Mouse (Mus musculus) heart, adult 18-20 months (tissue): ENCODE measurements around the gene Zfp830. TPM values are rescaled to one million over a fixed set of nuclear protein-coding genes. Genes with fewer than 3 reads are reported as not detected.

ENCODE experiments used
- DNase-seq, 2 experiments: peaks; one replicate each; pipeline ENCODE4 v3.0.0; 2021 to 2022; ENCODE audit warnings: mixed read lengths in 1 of 2
- long read RNA-seq, 2 experiments: library from polyadenylated mRNA; stranded (forward); transcript quantifications; one replicate each; pipeline ENCODE4 v2.0.0; 2021
- total RNA-seq, 2 experiments: library from RNA; stranded (reverse); gene quantifications; 2 replicates each; pipeline ENCODE4 v1.2.3; 2021

The Zfp830 gene
- total RNA-seq = 10 to 100 TPM; 12.8 to 14.1 TPM
- long read RNA-seq, experiment 1, transcript Zfp830-201 (1 exons, 1,591 nt) = major isoform, 11 of 11 reads
- long read RNA-seq, experiment 1, partial matches to known transcripts = 0 of 11 reads
- long read RNA-seq, experiment 1, other reads (novel, unspliced or antisense) = 0 of 11 reads
- long read RNA-seq, experiment 2, partial matches to known transcripts = 0 of 4 reads
- long read RNA-seq, experiment 2, other reads (novel, unspliced or antisense) = 0 of 4 reads

DNA sequence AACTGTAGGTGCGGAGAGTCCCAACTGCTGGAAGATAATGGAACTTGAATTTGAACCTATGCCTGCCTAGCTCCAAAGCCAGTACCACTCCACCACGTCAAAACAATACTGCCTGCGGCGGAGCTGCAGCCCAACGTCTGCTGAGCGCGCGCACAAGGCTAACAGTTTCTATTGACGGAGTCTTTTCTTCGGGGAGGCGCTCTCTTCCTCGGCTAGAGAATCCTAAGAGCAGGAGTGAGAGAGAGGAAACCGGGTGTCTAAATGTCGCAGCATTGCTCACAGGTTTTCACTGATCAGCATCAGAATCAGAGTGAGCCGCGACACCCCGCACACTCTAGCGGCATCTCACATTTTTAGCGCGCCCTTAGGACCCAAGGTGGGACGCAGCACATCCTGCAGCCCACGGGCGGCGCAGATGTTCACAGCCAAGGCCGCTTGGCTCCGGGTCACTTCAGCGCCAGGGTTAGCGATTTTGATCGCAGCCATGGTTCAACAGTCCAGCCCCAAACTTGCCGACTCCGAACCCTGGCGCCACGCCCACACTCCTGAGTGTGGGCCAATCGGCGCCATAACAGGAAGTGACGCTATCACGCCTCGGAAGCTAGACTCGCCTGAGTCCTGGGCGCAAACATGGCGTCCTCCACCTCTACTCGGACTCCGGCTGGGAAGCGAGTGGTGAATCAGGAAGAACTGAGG is at the start of gene Zfp830, which contains the start of gene Cct6b:
Gene Zfp830, plus strand, starts transcription at position 604 of the 696 bp plus-strand sequence.
Gene Cct6b, minus strand, starts transcription at position 580 of the 696 bp plus-strand sequence.
- DNase-seq = peak; percentile 95 to 96

DNA sequence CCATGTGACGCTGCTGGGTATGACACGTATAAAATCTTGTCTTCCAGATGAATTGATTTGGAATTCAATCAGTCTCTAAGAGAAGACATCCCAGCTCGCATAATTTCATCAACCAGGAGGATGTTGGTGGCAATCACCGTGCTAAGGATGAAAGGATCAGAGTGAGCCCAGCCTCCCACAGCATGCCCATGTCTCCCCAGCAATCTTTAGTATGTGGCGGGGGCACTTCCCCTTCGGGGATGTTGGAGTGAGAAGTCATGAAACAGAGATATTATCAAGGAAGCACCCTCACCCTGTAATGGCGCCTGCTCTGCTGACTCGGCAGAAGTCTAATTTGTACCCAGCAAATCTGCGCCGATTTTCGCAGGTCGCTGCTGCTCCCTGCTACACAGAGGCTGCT is 44.9 kb upstream of the Zfp830 start:
- DNase-seq = no peak

DNA sequence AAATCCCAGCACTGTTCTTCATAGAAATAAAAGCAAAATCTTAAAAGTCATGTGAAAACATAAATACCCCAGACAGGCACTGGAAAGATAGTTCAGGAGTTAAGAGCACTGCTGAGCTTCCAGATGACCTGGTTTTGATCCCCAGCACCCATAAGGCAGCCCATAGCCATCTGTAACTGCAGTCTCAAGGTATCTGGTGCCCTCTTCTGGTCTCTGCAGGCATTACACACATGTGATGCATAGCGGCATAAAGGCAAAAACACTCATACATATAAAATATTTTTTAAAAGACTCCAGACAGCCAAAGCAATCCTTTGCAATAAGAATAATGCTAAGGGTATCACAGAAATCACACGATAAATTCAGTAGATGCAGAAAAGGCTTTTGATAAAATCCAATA is 37.3 kb upstream of the Zfp830 start:
- DNase-seq = no peak

- no peak for DNase-seq
These were observed 29.9 kb upstream of the Zfp830 start for GRCm38 (mm10) chr11:82734227-82734626.

- no peak for DNase-seq
These were observed 25.1 kb upstream of the Zfp830 start for GRCm38 (mm10) chr11:82739006-82739405.

DNA sequence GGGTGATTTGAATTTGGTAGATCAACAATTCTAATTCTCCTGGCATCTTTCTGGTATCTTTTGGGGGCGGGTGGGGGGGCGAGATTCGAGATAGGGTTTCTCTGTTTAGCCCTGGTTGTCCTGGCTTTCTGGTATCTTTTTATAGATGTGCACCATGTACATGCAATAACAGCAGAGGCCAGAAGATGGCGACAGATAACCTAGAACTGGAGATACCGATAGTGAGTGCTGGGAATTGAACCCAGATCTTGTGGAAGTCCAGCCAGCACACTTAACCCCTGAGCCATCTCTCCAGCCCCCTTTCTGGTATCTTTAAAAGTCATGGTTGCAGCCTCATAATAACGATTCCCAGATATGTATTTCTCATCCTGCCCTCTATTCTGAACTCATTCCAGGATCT is 18.0 kb upstream of the Zfp830 start:
- DNase-seq = peak; percentile 51 to 83

DNA sequence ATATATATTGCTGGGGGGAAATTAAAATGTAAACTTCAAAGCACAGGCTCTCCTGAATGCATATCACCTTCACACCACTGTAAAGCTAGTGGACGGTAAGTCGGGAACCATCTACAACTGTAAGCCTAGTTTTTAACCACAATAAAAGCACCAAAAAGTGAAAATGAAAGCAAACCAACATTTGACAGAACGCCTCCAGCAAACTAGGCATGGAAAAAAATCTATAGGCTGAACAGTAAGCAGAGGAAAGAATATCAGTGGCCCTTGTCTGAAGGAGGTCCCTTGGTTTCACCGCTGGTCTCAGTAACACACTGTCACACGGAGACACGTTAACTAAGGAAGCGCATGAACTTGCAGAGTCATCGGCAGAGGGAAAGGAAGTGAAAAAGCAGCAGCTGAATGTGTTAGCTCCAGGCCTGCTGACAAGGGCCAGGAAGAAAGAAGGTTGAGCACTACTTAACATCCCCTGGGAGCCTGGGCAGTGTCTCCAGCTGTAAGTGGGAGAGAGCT is 17.2 kb upstream of the Zfp830 start:
- peak; percentile 57 to 65 for DNase-seq

GRCm38 (mm10) chr11:82752349-82753115 is 11.6 kb upstream of the Zfp830 start:
- no peak for DNase-seq

GRCm38 (mm10) chr11:82755919-82756318 is 8.2 kb upstream of the Zfp830 start:
- DNase-seq = no peak

- no peak for DNase-seq
These were observed 1.8 kb upstream of the Zfp830 start for GRCm38 (mm10) chr11:82762286-82762829.

DNA sequence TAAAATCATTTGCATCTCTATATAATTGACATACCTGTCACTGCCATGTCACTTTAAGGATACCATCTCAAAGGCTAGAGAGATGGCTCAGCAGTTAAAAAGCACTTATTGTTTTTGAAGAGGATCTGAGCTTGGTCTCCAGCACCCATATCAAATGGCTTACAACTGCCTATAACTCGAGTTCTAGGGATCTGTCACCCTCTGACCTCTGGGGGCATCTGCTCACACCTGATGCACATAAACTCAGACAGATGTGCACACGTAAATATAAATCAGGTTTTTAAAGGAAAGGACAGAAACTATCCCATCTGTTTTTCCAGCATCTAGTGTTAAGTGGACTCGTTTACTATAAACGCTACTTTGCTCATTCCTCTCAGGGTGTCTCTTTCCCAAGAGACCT is 884 bp upstream of the Zfp830 start:
- DNase-seq = no peak

GRCm38 (mm10) chr11:82764438-82764924 is 336 bp downstream of the Zfp830 start:
- DNase-seq = no peak

DNA sequence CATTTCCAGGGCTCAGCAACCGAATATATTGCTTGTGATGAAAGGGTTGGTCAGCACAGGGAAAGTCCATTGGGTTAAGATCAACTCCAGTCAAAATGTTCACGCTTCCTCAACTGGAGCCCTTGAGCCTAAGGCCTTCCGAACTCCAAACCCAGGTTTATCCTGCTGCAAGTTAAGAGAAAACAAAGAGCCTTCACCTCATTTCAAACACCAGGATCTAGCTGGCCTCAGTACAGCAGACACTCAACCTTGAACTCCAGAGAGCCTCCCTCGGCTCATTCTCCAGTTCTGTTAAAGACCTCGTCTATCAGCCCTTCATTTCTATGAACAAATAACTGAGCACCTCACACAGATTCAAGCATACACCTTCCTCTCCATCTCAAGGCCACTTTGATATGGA is 16.0 kb downstream of the Zfp830 start:
- DNase-seq = no peak

DNA sequence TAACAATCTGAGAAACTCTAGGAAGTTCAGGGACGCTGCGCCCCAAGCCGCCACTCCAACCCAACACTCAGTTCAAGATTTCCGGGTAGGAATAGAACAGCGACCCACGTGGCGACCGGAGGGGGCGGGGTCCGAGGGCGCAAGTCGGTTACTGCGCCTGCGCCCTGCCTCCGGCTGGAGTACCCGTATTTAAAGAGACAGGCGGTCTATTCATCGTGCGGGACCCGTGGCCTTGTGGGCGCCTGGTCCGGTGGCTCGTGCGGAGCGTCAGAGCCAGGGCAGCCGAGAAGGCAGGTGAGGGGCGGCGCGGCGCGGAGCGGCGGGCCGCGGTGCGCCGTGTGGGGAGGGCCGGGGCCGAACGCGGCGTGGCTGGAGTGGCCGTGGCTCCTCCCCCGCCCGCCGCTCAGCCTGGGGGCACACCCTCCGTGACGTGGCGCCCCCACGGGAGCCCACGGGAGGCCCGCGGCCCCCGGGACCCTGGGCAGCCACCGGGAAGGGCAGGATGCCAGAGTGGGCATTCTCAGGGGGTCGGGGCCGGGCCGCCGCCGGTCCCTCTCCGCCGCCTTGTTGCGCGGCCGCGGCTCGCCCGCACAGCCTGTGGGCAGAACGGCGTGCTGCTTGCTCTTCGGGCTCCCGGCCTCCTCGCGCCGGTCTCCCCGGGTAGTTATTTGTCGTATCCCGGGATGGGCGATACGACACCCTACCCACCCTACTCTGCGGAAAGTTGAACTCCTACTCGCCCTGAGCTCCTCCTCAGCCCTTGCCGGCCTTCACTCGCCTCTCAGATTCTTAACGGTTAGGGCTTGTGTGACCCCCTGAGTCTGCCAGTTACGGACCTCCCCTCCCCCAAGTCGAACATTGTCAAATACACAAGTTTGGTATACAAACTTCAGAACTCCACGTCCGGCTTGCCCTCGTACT is 17.1 kb downstream of the Zfp830 start, which contains the start of gene Lig3:
Gene Lig3, plus strand, starts transcription at position 126 of the 921 bp plus-strand sequence.
- DNase-seq = peak; percentile 95 to 96

GRCm38 (mm10) chr11:82782197-82782596 is 18.1 kb downstream of the Zfp830 start:
- no peak for DNase-seq

- no peak for DNase-seq
These were observed 19.3 kb downstream of the Zfp830 start for GRCm38 (mm10) chr11:82783453-82783852.

DNA sequence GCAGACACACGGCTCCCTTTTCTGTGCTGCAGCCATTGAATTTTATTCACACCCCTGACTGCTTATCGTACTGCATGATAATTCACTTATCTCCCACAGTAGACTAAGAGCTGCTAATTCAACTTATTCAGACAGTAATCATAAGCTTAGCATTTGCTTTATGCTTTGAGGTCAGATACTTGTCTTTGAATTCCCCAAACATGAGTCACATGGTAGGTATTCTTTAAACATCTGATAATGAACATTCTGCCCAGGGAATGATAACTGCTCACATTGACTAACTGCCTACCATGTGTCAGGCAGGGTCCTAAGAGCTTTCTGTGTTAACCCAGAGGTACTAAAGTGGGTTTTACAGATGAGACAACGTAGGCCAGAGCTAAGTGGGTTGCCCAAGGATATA is 42.5 kb downstream of the Zfp830 start:
- no peak for DNase-seq

- DNase-seq = no peak
These were observed 43.2 kb downstream of the Zfp830 start for GRCm38 (mm10) chr11:82807370-82807769.

GRCm38 (mm10) chr11:82808485-82808884 is 44.3 kb downstream of the Zfp830 start:
- peak; percentile 19 to 31 for DNase-seq
